Mouse (Mus musculus) heart, postnatal 25 days (tissue): Measurements from ENCODE around the gene Orai1. TPM values are rescaled to one million over a fixed set of nuclear protein-coding genes. Genes with fewer than 3 reads are reported as not detected.
A peak's percentile ranks its signal among the peaks of the same experiment; 100 is the strongest.

Experiments
- DNase-seq: peaks from one replicate; pipeline ENCODE4 v3.0.0; 2022; ENCODE audit warnings: low spot score
- intact Hi-C: fragments of 180-260 bp; cut with DNase I; formaldehyde crosslinking; loops from one replicate; pipeline ENCODE4 v1.15.1; 2025
- total RNA-seq, 2 experiments: library from RNA; stranded (reverse); gene quantifications; 2 replicates each; pipeline ENCODE4 v1.2.3; 2021

The Orai1 gene
- total RNA-seq, 2 experiments from 2014 or later = 15.1 to 16.1 TPM

DNA sequence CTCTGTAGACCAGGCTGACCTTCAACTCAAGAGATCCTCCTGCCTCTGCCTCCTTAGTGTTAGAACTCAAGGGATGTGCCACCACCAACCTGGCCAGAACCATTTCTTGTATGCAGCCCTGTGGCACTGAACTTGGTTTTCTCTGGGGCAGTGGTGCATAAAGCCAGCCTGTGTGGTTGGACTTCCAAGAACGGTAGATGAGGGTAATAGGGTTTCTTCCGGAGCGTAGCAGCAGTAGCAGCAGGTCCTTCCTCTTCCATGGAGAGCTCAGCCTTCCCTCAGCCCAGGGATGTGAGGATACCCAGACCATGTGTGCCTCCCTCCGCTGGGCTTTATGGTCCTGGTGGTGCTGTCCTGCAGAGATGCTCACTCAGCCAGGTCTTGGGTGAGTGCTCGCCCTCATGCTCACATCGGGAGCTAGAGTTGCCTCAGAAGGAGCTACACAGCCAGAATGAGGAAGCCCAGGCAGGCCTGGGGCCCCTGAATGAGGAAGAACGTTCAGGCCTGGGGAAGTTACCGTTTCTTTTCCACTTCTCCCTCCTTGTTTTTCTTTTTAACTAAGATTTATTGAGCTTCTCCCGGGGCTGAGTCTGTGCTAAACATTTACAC, 10.2 kb downstream of the Orai1 start:
- intact Hi-C loops = no loop called here
- no peak for DNase-seq

DNA sequence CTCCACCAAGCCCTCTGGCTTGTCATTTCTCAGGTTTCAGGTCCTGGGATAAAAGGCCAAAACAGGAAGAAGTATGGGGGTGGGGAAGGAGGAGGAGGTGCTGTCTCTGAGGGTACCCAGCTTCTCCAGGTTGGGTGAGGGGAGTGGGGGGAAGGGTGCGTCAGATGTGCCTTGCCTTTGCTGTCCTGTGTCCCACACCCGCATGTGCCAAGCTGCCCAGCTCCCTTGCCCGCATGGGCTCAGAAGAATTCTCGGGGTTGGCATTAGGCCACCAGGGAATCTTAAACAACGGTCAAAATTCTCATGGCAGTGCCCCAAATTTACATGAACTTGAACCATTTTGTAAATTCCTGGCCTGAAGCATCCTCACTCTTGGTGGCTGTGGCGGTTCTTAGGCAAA, 11.5 kb downstream of the Orai1 start:
- intact Hi-C loops = no loop called here
- no peak for DNase-seq

GRCm38 (mm10) chr5:123027436-123027835, 12.6 kb downstream of the Orai1 start:
- DNase-seq = no peak
- intact Hi-C loops = no loop called here

- intact Hi-C loops = no loop called here
- DNase-seq = no peak
These were observed 14.9 kb downstream of the Orai1 start for GRCm38 (mm10) chr5:123029729-123030128.

GRCm38 (mm10) chr5:123031312-123031711, 16.4 kb downstream of the Orai1 start:
- intact Hi-C loops = no loop called here
- no peak for DNase-seq

DNA sequence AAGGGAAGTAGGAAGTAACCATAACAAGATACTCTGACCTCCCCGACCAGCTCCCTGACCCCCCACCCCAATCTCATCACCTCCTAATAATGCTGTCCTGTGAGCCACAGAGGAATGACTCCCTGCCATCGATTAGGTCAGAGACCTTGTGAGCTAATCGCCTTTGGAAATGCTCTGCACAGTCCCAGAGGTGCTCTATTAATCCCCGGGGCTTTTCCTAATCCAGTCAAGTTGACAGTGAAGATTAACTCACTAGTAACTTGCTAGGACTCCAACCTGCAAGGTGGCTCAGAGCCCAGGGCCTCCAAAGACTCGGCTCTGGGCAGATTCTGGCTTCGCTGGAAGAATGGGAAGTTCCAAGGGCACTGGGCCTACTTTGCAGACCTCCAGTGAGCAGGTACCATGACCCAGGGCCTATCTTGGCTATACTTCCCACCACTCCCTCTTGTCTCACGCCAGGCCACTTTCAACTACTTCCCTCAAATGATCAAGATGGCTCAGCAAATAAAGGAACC, 18.8 kb downstream of the Orai1 start:
- intact Hi-C loops = no loop called here
- no peak for DNase-seq

GRCm38 (mm10) chr5:123035089-123035488, 20.2 kb downstream of the Orai1 start:
- intact Hi-C loops = no loop called here

DNA sequence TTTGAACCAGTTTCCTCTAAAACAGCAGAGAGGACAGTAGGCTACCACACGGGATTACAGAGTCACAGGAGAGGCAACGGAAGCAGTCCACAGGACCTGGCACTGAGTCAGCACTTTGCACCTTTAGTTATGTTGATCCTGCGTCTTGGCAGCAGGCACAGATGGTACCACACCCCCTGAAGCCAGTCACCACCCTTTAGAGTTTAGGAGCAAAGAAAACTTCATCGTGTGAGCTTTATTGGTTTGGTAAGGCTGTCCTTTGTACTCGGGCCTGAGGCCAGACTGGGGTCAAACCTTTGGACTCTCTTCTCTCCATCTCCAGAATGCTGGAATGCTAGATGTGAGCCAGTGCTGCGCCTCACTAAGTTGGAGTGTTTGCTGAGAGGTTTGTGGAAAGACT, 20.7 kb downstream of the Orai1 start:
- intact Hi-C loops = no loop called here
- DNase-seq = no peak

More at GRCm38 (mm10) chr5:123035089-123035488, 20.2 kb downstream of the Orai1 start:
- no peak for DNase-seq

DNA sequence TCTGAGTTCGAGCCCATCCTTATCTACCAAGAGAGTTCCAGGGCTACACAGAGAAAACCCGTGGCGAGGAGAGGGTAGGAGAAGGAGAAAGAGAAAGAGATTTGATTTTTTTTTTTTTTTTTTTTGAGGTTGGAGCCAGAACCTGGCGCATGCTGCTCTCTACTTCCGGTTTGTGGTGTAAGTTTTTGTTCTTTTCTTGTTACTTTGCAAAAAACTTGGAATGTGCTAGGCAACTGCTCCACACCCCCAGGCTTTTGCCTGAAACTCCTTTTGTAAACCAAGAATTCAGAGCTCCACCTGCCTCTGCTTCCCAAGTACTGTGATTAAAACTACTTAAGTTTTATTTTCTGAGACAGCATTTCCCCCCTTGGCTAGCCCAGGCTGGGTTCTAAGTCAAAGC, 23.2 kb downstream of the Orai1 start:
- intact Hi-C loops = no loop called here
- no peak for DNase-seq

GRCm38 (mm10) chr5:123039120-123039752, 24.4 kb downstream of the Orai1 start:
- intact Hi-C loops = no loop called here
- DNase-seq = peak; percentile 67

GRCm38 (mm10) chr5:123040796-123041195, 25.9 kb downstream of the Orai1 start:
- intact Hi-C loops = no loop called here

GRCm38 (mm10) chr5:123043856-123044255, 29.0 kb downstream of the Orai1 start:
- intact Hi-C loops = loop anchor here (2.0 kb wide), 1 partner anchor 119 kb away; no protein-coding TSS in a partner anchor
- no peak for DNase-seq

More at GRCm38 (mm10) chr5:123040796-123041195, 25.9 kb downstream of the Orai1 start:
- no peak for DNase-seq

GRCm38 (mm10) chr5:123045561-123046295, 30.9 kb downstream of the Orai1 start:
- DNase-seq = peak; percentile 41
- intact Hi-C loops = loop anchor here (1.0 to 2.0 kb wide), 3 partner anchors 31 to 121 kb away; partner anchors contain the start of gene Orai1

DNA sequence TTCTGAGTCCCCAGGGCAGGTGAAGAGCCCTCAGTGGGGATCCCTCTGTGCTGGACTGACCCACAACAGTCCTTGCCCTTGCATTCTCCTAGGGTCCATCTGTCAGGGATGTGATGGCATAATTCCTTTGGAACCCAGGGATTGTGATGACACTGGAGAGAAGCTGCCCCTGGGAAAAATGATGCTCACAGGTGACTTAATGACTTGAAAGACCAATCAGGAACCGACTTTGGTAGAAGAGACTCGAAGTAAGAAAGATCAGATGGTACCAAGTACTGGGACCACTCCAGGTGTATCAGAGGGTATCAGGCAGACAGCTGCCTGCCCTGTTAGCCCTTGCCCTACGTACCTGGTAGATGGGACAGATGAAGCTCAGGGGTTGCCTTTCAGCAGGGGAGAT, 32.0 kb downstream of the Orai1 start, which contains the start of gene Morn3:
TSS of gene Morn3 (minus strand) at position 101 of the 400 bp plus-strand sequence.
- no peak for DNase-seq
- intact Hi-C loops = loop anchor here (1.0 to 2.0 kb wide), 2 partner anchors 32 to 79 kb away; partner anchors contain the start of gene Orai1

DNA sequence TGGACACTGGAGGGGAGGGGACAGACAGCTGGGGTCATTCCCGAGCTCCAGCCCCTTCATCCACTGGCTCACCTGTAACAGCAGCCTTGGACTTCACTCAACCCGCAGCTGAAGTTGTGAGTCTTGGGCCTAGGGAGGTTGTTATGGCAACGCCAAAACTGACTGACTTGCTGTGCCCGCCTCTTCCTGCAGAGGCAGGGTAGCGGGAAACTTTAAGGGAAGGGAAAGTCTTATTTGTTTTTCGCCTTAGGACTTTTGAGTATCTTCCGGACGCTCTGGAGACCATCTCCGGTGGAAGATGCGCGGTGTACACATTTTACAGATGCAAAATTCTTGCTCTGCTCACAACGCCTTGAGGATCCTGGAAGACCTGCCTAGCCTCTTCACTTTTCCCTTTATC, 34.4 kb downstream of the Orai1 start:
- no peak for DNase-seq
- intact Hi-C loops = no loop called here

DNA sequence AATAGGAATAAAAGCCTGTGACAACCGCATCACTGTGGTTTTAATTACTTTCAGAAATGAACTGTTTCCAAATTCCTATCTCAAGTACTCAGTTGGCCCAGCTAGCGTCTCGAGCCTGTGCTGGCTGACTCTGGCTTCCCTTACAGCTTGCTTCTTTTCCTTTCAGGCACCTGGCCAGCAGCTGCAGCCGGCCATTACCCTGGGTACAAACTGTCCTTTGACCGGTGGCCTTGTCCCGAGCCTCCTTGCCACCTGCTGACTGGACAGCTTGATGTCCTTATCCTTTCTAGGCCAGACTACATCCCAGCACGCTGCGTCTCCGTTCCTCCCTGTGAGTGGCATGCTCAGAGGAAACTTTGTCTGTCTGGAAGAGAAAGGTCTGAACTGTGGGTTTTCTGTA, 36.0 kb downstream of the Orai1 start:
- intact Hi-C loops = loop anchor here (10.0 kb wide), 1 partner anchor 226 kb away; the partner anchor contains the start of gene Anapc5
- no peak for DNase-seq

- DNase-seq = no peak
These were observed 36.9 kb downstream of the Orai1 start for GRCm38 (mm10) chr5:123051736-123052135.

GRCm38 (mm10) chr5:123057366-123058250, 42.7 kb downstream of the Orai1 start:
- DNase-seq = peak; percentile 99
- intact Hi-C loops = loop anchor here (10.0 kb wide), 1 partner anchor 233 kb away; the partner anchor contains the start of gene Anapc5

More at GRCm38 (mm10) chr5:123051736-123052135, 36.9 kb downstream of the Orai1 start:
- intact Hi-C loops = loop anchor here (10.0 kb wide), 1 partner anchor 227 kb away; the partner anchor contains the start of gene Anapc5
